Mouse (Mus musculus) fibroblast of lung, adult 2 months (primary cell): Measurements from ENCODE around the gene Paqr5.
A peak's percentile ranks its signal among the peaks of the same experiment; 100 is the strongest.

ENCODE experiments used
- DNase-seq: peaks from one replicate; pipeline ENCODE4 v3.0.0-alpha.2; 2011; ENCODE audit warnings: low read depth

Paqr5 gene

DNA sequence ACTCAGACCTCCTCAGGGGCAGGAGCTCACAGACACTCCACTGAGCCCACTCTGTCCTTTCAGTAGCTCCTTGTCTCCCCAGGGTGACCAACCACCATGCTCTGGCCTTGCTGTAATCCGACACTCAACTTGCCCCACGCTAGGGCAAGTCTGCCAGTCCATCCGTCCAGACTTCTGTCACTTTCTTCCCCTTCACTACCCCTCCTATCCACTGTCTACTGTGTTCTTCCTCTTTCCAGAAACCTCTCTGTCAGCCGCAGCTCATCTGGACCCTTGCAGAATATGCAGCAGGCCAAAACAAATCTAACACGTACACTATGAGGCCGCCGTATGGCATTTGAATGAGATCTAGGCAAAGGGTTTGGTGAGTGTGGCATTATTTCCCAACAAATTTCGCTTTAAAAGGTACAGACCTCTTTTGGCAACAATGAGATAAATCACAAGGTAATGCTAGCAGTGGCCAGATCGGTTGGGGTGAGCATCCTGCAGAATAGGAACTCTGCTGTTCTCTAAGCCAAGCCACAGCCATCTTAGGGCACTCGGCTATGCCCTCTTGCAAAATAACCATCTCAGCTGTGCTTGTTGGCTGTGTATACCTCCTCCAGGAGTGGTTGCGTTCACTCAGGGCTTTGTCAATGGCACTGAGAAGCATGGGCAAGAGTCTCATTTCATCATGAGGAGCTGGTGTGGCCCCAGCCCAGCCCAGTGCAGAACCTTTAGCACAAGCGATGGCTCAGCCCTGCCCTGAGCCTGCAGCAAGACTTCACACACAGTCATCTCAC, 13.1 kb downstream of the Paqr5 start:
- peak; percentile 24 for DNase-seq

- no peak for DNase-seq
Observed at GRCm38 (mm10) chr9:62008360-62008759, 18.3 kb downstream of the Paqr5 start.

DNA sequence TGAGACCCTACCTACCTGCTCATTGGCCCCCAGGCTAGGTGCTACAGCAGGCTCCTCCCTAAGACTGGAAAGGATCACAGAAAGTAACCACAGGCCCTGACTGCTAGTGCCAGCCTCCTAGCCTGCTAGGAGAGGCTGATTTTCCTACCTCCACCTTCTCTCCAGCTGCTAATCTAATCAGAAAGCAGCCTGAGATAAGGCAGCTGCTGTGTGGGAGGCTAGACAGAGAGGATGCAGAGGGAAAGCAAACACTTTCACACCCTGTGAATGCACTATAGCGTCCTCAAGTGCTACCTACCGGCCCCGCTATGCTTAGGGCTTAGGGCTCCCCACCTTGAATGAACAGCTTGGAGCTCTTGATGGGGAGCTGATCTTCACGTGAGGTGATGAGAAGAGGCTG, 19.6 kb downstream of the Paqr5 start:
- DNase-seq = no peak

DNA sequence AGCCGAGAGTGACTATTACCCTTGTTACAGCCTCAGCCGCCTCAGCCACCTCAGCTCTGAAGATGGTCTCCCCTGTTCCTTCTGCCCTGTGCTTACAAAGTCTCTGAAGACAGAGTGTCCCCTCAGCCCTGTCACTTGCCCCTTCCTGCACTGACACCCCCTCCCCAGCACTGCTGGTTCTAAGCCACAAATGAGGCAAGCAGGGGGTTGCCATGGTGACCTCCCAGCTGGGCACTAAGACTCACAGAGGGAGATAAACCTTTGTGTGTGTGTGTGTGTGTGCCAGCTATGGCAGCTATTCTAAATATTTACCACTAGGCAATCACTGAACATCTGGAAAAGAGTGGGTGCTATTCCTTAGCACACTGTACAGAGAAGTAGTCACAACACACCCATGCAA, 23.0 kb downstream of the Paqr5 start:
- no peak for DNase-seq

GRCm38 (mm10) chr9:61999653-62000420, 26.8 kb downstream of the Paqr5 start:
- no peak for DNase-seq

DNA sequence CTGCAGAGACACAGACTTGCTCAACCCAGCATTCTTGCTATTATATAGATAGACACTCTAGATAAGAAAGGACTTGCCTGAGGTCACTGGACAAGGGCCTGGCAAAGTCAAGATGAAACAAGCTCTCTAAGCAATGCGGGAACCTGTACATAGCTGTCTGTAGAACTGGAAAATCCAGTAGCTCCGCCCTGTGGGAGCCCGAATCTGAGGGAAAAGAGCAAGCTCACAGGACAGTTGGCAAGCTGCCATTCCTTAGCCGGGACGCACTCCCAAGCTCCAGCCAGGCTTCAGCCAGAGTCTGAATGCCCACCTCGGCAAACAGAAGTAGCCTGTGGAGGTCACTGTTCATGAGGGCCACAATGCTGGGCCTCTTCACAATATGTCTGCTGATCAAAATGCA, 28.8 kb downstream of the Paqr5 start:
- no peak for DNase-seq

- DNase-seq = no peak
Observed at GRCm38 (mm10) chr9:61991158-61991557, 35.5 kb downstream of the Paqr5 start.

- DNase-seq = no peak
Observed at GRCm38 (mm10) chr9:61990738-61991137, 35.9 kb downstream of the Paqr5 start.

- no peak for DNase-seq
Observed at GRCm38 (mm10) chr9:61986055-61986454, 40.6 kb downstream of the Paqr5 start.

GRCm38 (mm10) chr9:61985183-61985863, 41.3 kb downstream of the Paqr5 start:
- peak; percentile 18 for DNase-seq

DNA sequence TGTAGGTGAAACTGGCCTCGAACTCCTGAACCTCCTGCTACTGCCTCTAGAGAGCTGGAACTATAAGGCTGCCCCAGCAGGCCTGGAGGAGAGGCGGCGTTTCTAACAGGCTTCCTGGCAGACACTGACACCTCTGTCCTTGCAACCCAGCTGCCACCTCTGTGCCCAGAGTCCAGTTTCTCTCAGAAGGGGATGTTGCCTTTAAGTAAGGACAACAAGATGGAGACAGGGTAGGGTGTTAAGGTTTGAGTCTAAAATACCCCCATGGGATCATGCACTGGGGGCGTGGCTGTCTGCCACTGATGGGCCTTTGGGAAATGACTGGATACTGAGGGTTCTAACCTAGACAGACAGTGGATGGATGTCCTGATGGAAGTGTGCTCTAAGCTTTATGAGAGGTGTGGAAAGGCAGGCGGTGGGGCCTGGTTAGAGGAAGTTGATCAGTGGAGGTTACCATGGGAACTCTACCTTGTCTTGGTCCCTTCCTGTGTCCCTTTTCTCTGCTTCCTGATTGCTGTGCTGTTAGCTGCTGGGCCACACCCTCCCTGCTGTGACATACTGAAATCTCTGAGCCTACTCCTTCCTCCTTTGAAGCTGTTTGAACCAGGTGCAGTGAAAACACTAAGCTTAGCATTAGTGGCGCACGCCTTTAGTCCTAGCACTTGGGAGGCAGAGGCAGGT, 43.6 kb downstream of the Paqr5 start:
- no peak for DNase-seq

GRCm38 (mm10) chr9:61981876-61982275, 44.8 kb downstream of the Paqr5 start:
- DNase-seq = no peak

DNA sequence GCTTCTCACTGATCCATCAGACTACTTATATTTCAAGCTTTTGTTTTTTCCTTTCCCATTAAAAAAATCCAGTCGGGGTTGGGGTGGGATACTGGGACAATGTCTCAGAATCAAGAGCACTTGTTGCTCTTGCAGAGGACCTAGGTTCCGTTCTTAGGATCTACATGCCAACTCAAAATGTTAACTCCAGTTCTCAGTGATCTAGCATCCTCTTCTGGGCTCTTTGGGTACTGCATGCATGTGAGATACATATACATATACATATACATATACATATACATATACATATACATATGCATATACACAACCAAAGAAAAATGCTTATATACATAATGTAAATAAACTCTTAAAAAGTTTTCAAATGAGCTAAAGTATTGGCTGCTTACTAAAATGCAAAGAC, 46.7 kb downstream of the Paqr5 start:
- no peak for DNase-seq

- no peak for DNase-seq
Observed at GRCm38 (mm10) chr9:61977258-61977945, 49.3 kb downstream of the Paqr5 start.

DNA sequence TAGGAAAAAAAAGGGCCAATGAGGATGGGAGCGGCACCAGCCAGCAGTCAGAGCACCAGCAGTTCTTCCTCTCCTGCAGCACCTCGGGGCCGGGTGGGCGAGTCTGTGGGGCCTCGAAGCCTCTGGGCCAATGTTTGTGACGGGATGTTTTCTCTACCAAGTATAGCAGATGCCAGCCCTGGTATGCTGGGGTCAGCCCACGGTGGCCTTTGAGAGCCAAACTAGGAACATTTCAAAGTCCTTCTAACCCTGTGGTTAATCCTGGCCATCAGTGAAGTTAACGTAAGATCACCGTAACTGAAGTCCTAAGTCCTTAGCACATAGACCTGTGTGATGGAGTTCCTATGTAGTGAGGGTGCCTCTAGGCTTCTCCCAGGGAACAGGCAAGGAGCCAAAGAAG, 54.6 kb downstream of the Paqr5 start:
- no peak for DNase-seq

DNA sequence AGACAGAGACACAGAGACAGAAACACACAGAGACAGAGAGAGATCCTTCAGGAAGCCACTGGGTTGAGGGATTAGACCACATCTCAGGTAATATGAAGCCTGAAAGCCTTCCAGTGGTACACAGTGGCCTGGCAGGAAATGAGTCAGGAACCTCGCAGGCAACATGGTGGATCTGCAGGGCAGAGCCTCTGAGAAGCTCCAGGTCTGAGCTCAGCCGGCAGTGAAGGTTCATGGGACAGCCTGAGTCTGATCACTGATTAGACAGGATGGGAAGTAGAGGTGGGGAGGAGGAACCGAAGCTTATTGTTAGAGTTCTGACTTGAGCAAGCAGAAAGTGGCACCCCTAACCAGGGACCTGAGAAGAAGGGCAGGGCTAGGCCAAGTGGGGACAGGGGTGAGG, 55.6 kb downstream of the Paqr5 start:
- DNase-seq = no peak

DNA sequence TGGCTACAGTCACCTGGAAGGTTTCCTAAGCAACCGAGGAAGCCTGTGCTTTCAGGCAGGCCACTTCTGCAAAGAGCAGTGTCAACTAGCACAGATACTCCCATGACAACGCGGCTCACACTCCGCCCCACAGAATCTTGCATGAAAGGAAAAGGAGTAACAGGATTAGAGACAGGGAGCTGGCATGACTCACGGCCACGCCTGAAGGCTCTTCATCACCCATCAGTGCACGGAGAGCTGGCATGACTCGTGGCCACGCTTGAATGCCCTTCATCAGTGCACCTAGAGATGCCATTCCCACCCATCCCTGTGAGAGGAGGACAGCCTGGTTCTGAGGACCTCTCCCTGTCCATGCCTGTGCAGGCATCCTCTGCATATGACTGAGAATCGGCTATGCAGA, 59.3 kb downstream of the Paqr5 start:
- no peak for DNase-seq

- DNase-seq = no peak
Observed at GRCm38 (mm10) chr9:61965987-61966386, 60.7 kb downstream of the Paqr5 start.

- peak; percentile 73 for DNase-seq
Observed at GRCm38 (mm10) chr9:61965411-61965930, 61.2 kb downstream of the Paqr5 start.

DNA sequence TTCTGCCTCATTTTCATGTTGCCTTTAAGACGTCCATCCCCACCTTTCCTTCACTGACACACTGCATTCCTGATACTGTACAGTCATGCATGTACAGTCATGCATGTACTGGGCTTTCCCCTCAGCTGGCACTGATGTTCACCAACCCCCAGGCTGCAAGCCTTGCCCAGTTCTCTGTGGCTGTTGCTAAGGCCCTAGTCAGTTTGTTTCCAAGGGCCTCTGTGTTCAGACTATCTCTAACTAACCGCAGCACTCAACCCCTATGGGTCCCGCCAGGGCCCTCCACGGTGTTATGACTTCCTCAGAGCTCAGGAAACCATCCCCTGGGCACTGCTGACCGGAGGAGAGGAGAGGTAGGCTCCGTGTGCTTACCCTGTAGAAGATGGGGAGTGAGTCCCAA, 63.3 kb downstream of the Paqr5 start:
- DNase-seq = no peak

DNA sequence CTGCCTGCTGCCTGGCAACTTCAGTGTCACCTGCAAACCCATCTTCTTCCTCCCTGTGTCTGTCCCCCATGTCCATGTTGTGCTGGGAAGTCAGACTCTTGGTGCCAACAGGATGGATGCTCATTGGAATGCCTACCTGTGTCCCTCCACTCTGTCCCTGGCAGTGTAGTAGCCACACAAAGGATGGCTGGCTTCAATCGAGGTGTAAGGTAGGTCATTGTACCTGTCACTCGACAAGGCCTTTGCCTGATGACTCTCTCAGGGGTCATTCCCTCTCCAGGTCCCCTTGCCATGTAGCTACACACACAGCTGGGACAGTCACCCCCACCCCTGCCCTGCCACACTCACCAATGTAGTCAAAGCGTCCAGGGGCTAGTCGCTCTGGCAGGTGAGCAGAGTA, 65.5 kb downstream of the Paqr5 start:
- no peak for DNase-seq

GRCm38 (mm10) chr9:61960753-61961152, 65.9 kb downstream of the Paqr5 start:
- no peak for DNase-seq
